Comparison of ENCODE assay signal across 13 mouse cellular contexts in the genomic region with DNA sequence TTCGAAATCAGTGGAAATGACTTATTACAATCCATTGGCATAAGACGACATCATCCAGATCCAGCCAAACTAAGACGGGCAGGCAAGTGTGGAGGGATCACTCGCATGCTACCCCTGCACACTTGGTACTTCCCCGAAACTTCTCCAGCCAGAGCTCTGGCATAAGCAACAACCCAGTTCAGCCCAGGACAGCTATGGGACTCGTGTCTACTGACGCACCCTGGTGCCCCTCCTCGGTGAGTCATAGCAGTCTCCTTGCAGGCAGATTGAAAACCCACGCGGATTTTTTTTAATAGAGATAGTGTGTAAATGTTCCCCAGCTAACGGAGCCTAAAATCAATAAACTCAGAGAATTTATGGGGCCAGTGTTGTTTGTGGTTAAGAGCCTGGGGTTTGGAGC. TPM values are rescaled to one million over a fixed set of nuclear protein-coding genes. Genes with fewer than 3 reads are reported as not detected.
DNase-seq lines count a peak whose midpoint lies in the region; ATAC-seq and TF ChIP-seq lines count a peak whose summit lies in the region.
"Had no signal": no experiment of that assay in that cellular context is flagged by ENCODE, and none has a peak within 500 bp of the region (broad histone marks: within the 10 kb centered on the region; RNA-seq: fewer than 3 reads in every experiment).

No protein-coding gene starts in this region.

- no peak overlapping the region for H3K9ac ChIP-seq in intestine, embryonic 14.5 days (ENCODE audit: low read length)
- H3K9ac ChIP-seq in intestine, embryonic 16.5 days (ENCODE audit: low read depth, low read length), result no peak overlapping the region
- no peak overlapping the region for H3K9ac ChIP-seq in lung, postnatal 0 days (replicated peaks; ENCODE audit: low read depth)
- H3K9ac ChIP-seq: liver, postnatal 0 days had no signal

- TF ChIP-seq CTCF in lung, postnatal 0 days (IDR thresholded peaks at IDR 0.05), result no peak

- no peak overlapping the region for H3K27ac ChIP-seq in intestine, embryonic 14.5 days (ENCODE audit: low read depth)
- H3K27ac ChIP-seq in intestine, embryonic 16.5 days (ENCODE audit: low read length), result no peak overlapping the region
- no peak overlapping the region for H3K27ac ChIP-seq in lung, postnatal 0 days (ENCODE audit: low read length)

- no peak for TF ChIP-seq EP300 in lung, postnatal 0 days (IDR thresholded peaks at IDR 0.05)

- H3K4me3 ChIP-seq in intestine, embryonic 14.5 days (ENCODE audit: low read depth, low read length), result no peak overlapping the region
- H3K4me3 ChIP-seq in intestine, embryonic 16.5 days (ENCODE audit: low read length), result no peak overlapping the region
- H3K4me3 ChIP-seq in lung, postnatal 0 days (ENCODE audit: low read depth, low read length), result no peak overlapping the region
- H3K4me3 ChIP-seq: erythroblast, embryonic 14.5 days had no signal

- 67% methylated on average over 11 of the region's 11 CpGs for WGBS in intestine, embryonic 14.5 days
- 62% methylated on average over 11 of the region's 11 CpGs for WGBS in intestine, embryonic 16.5 days
- 66% methylated on average over 11 of the region's 11 CpGs for WGBS in lung, postnatal 0 days

- peak; percentile 50 for DNase-seq in intestine, embryonic 14.5 days (ENCODE audit: low spot score)
- DNase-seq in 3T3-L1 (ENCODE audit: low read depth, low spot score) (peak; percentile 87), adipocyte (ENCODE audit: low spot score) (peak; percentile 84)
- DNase-seq in lung, postnatal 0 days (ENCODE audit: low spot score), result peak; percentile 43
- DNase-seq in spleen, postnatal 10 days (ENCODE audit: low spot score in 2 of 2), result no peak
- DNase-seq in frontal cortex, postnatal 36 days (ENCODE audit: low spot score in 2 of 2), result no peak
- DNase-seq: cerebellum, postnatal 36 days; liver, postnatal 0 days; midbrain, embryonic 14.5 days; spleen, adult 18-20 months had no signal

- H3K27me3 ChIP-seq in intestine, embryonic 14.5 days (replicated peaks; ENCODE audit: control insufficient read depth, insufficient read depth, low read length), result no peaks in the 10 kb centered on the region
- no peaks in the 10 kb centered on the region for H3K27me3 ChIP-seq in intestine, embryonic 16.5 days (replicated peaks; ENCODE audit: control insufficient read depth, insufficient read depth, low read length)
- no peaks in the 10 kb centered on the region for H3K27me3 ChIP-seq in lung, postnatal 0 days (replicated peaks; ENCODE audit: insufficient read depth, low read length)

- no peak for ATAC-seq in intestine, embryonic 14.5 days (replicated peaks; ENCODE audit: low FRiP score, low TSS enrichment, low read depth)
- no peak for ATAC-seq in intestine, embryonic 16.5 days
- peak; percentile 76 for ATAC-seq in lung, postnatal 0 days
- ATAC-seq: hindbrain, embryonic 16.5 days; liver, postnatal 0 days had no signal

- no peaks in the 10 kb centered on the region for H3K9me3 ChIP-seq in intestine, embryonic 14.5 days (ENCODE audit: control insufficient read depth, low read length)
- no peaks in the 10 kb centered on the region for H3K9me3 ChIP-seq in intestine, embryonic 16.5 days (ENCODE audit: control insufficient read depth, low read length)
- no peaks in the 10 kb centered on the region for H3K9me3 ChIP-seq in lung, postnatal 0 days (ENCODE audit: low read length)

- H3K36me3 ChIP-seq in intestine, embryonic 14.5 days (ENCODE audit: control insufficient read depth, insufficient read depth, low read length), result no peaks in the 10 kb centered on the region
- no peaks in the 10 kb centered on the region for H3K36me3 ChIP-seq in intestine, embryonic 16.5 days (ENCODE audit: control insufficient read depth, insufficient read depth, low read length)
- no peaks in the 10 kb centered on the region for H3K36me3 ChIP-seq in lung, postnatal 0 days (ENCODE audit: insufficient read depth, low read length)

- H3K4me2 ChIP-seq in intestine, embryonic 14.5 days (ENCODE audit: low read length), result no peak overlapping the region
- H3K4me2 ChIP-seq in intestine, embryonic 16.5 days (ENCODE audit: low read depth, low read length), result no peak overlapping the region
- no peak overlapping the region for H3K4me2 ChIP-seq in lung, postnatal 0 days (replicated peaks; ENCODE audit: low read depth, low read length)

- H3K4me1 ChIP-seq in intestine, embryonic 14.5 days (replicated peaks; ENCODE audit: control insufficient read depth, insufficient read depth, low read length), result peaks cover 16% of the 10 kb centered on the region; the same call in 1 of the 2 replicates
- 0 out of 2 replicates have a peak, but pooled peaks cover 5% of the 10 kb centered on the region for H3K4me1 ChIP-seq in intestine, embryonic 16.5 days (ENCODE audit: control insufficient read depth, insufficient read depth, low read length)
- no peaks in the 10 kb centered on the region for H3K4me1 ChIP-seq in lung, postnatal 0 days (ENCODE audit: insufficient read depth, low read depth, low read length)

RNA-seq across cellular contexts. Expression of gene Ddr2, which starts 52.5 kb away (rescaled TPM):
- polyA plus RNA-seq in intestine, embryonic 14.5 days (2014; fragmentation: Nextera tagmentation; extraction: Ambion mirVana), result 41.1 and 46.7 TPM in 2 replicates
- 31.9 and 34.8 TPM in 2 replicates for polyA plus RNA-seq in intestine, embryonic 16.5 days (2015; fragmentation: Nextera tagmentation; extraction: Ambion mirVana)
- polyA plus RNA-seq in lung, postnatal 0 days (2015; fragmentation: Nextera tagmentation; extraction: Ambion mirVana), result 20.6 and 23.7 TPM in 2 replicates
- polyA plus RNA-seq: erythroblast, embryonic 14.5 days had no signal

Comparison
In these comparisons a context has a peak if more than half of its experiments do, and no peak if none do; other contexts are left out.
1. DNase-seq: peak in intestine, embryonic 14.5 days (single experiment), 3T3-L1 (single experiment), adipocyte (single experiment) and lung, postnatal 0 days (single experiment); none in spleen, postnatal 10 days (0 of 2) and frontal cortex, postnatal 36 days (0 of 2).